Mouse (Mus musculus) small intestine, adult 2 months (tissue): Measurements from ENCODE around the gene Tgfbi.

ENCODE experiments used
- CTCF ChIP-seq: fragments of 200-500 bp; IDR thresholded peaks from 2 replicates; pipeline ENCODE4 v1.5.1; 2012; ENCODE audit warnings: low read depth, mild to moderate bottlenecking, control low read depth, inconsistent platforms, low read length, moderate library complexity, mixed read lengths; ENCODE audit not compliant: insufficient replicate concordance, insufficient read length; ENCODE audit errors: extremely low read depth
- POLR2A ChIP-seq: fragments of 200-500 bp; IDR thresholded peaks from 2 replicates; pipeline ENCODE4 v1.6.1; 2012; ENCODE audit warnings: low read depth, mild to moderate bottlenecking, control low read depth, inconsistent platforms, low read length, moderate library complexity

GRCm38 (mm10) chr13:56612331-56612730 is 3.0 kb downstream of the Tgfbi start:
- no peak for TF ChIP-seq CTCF
- no peak for TF ChIP-seq POLR2A
